Mouse (Mus musculus) lung, embryonic 16.5 days (tissue): ENCODE data around the gene Gm6583. TPM values are rescaled to one million over a fixed set of nuclear protein-coding genes. Genes with fewer than 3 reads are reported as not detected.
A peak's percentile ranks its signal among the peaks of the same experiment; 100 is the strongest.

Experiments used
- ATAC-seq: fragments of 200-750 bp; cut with Nextera tagmentation; 2 replicates; pipeline ENCODE4 v1.8.0; 2017; ENCODE audit warnings: low read depth, mild to moderate bottlenecking, moderate library complexity
- H3K27ac ChIP-seq: fragments of 300-500 bp; sonication (generic); 2 replicates; pipeline ENCODE4 v1.5.1; 2014; ENCODE audit warnings: mild to moderate bottlenecking, control low read depth, low read length
- H3K27me3 ChIP-seq: fragments of 300-500 bp; sonication (generic); 2 replicates; pipeline ENCODE4 v1.6.1; 2014; ENCODE audit warnings: low read depth, low read length, mixed read lengths; ENCODE audit not compliant: control insufficient read depth, insufficient read depth
- H3K36me3 ChIP-seq: fragments of 300-500 bp; sonication (generic); 2 replicates; pipeline ENCODE4 v1.6.1; 2014; ENCODE audit warnings: low read length; ENCODE audit not compliant: control insufficient read depth, insufficient read depth
- H3K4me1 ChIP-seq: fragments of 300-500 bp; sonication (generic); replicated peaks from 2 replicates; pipeline ENCODE4 v1.6.1; 2014; ENCODE audit warnings: low read length, mixed read lengths; ENCODE audit not compliant: control insufficient read depth, insufficient read depth
- H3K4me2 ChIP-seq: fragments of 300-500 bp; sonication (generic); 2 replicates; pipeline ENCODE4 v1.6.1; 2014; ENCODE audit warnings: low read depth, low read length, control low read depth
- H3K4me3 ChIP-seq: fragments of 300-500 bp; sonication (generic); 2 replicates; pipeline ENCODE4 v1.5.1; 2014; ENCODE audit warnings: mild to moderate bottlenecking, low read length, control low read depth
- H3K9ac ChIP-seq: fragments of 300-500 bp; sonication (generic); 2 replicates; pipeline ENCODE4 v1.6.1; 2014; ENCODE audit warnings: low read length, control low read depth
- H3K9me3 ChIP-seq: fragments of 300-500 bp; sonication (generic); 2 replicates; pipeline ENCODE4 v1.6.1; 2016; ENCODE audit warnings: low read length; ENCODE audit not compliant: control insufficient read depth
- WGBS: fragments of 180-500 bp; shearing (Covaris S2); extraction: QIAGEN DNeasy Blood & Tissue Kit; methylation state at CpG from one replicate; pipeline ENCODE4 v1.1.7; 2014; 5-methylcytosine and 5-hydroxymethylcytosine counted together
- polyA plus RNA-seq: library from polyadenylated mRNA; unstranded; fragments of >200 nt; fragmentation: Nextera tagmentation; extraction: Ambion mirVana; gene quantifications from 2 replicates; pipeline ENCODE4 v1.2.1, GENCODE M21; 2015

The Gm6583 gene
- polyA plus RNA-seq, 1 experiment from 2014 or later: 0.15 TPM

DNA sequence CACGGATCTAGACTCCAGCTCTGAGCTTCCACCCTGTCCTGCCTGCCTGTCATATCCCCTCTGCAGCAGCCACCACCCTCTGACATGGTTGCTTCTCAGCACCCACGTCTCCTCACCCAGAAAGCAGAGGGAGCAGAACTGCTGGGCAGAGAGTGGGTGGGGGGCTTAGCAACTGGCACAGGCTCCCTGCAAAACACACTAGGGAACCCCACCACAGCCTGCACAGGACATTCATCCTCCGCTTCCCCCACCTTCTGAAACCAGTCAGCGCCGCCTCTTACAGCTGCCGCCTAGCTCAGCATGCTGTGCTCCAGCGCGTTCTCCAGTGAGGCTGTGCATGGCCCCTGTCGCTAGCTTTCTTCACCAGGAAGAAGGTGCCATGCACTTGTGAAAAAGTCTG is 33.5 kb upstream of the Gm6583 start:
- H3K27ac ChIP-seq: no peak overlapping the region
- H3K27me3 ChIP-seq: peaks cover 23% of the 10 kb centered on the region
- ATAC-seq: no peak
- no peak overlapping the region for H3K4me2 ChIP-seq
- WGBS: 77% methylated on average over 9 of the region's 9 CpGs
- H3K4me1 ChIP-seq: no peaks in the 10 kb centered on the region
- H3K4me3 ChIP-seq: no peak overlapping the region
- no peak overlapping the region for H3K9ac ChIP-seq
- H3K9me3 ChIP-seq: no peaks in the 10 kb centered on the region
- no peaks in the 10 kb centered on the region for H3K36me3 ChIP-seq

DNA sequence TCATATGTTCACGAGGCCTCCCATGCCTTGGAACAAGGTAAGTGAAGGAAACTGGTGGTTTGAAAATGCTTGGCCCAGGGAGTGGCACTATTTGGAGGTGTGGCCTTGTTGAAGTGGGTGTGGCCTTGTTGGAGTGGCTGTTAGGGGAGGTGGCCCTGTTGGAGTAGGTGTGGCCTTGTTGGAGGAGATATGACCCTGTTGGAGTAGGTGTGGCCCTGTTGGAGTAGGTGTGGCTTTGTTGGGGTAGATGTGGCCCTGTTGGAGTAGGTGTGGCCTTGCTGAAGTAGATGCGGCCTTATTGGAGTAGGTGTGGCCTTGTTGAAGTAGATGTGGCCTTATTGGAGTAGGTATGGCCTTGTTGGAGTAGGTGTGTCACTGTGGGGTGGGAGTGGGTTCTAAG is 30.1 kb upstream of the Gm6583 start:
- Histone ChIP-seq H3K36me3 (no peaks in the 10 kb centered on the region), H3K27me3 (no peaks in the 10 kb centered on the region), H3K4me1 (peaks cover 3% of the 10 kb centered on the region; the same call in 1 of the 2 replicates), H3K4me3 (no peak overlapping the region), H3K9me3 (no peaks in the 10 kb centered on the region), H3K4me2 (no peak overlapping the region), H3K27ac (no peak overlapping the region), H3K9ac (no peak overlapping the region)
- 63% methylated on average over 2 of the region's 2 CpGs for WGBS
- ATAC-seq: no peak

DNA sequence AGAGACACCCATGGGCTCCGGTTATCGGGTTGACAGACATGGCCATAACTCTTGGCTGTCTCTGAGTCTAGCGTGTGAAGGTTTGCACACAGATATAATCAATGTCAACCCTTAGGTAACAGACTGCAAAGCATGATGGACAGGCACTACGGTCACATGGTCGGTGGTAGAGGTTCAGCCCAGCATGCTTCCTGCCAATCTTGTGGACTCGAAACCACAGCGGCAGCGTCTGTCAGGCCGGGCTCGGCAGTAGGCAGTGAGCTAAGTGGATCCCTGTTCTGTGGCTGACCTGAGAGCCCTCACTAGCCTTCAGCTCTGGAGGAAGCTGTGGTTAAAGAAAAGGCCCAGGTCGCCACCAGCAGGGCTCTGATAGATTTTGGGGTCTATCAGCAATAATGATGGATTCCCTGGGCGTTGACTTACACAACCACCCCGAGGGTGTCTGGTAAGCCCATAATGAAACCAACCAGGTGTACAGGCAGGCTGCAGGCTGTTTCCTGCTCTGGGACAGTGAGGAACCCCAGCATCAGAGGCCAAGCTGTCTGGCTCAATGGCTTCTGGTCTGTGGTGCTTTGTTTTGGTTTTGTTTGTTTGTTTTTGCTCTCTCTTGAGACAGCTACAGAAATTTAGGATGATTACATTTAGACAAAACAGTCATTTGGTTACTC is 29.1 kb upstream of the Gm6583 start:
- no peak overlapping the region for H3K27ac ChIP-seq
- H3K9ac ChIP-seq: no peak overlapping the region
- H3K36me3 ChIP-seq: no peaks in the 10 kb centered on the region
- WGBS: 82% methylated on average over 13 of the region's 13 CpGs
- H3K4me2 ChIP-seq: no peak overlapping the region
- ATAC-seq: no peak
- peaks cover 3% of the 10 kb centered on the region; the same call in 1 of the 2 replicates for H3K4me1 ChIP-seq
- no peaks in the 10 kb centered on the region for H3K9me3 ChIP-seq
- H3K27me3 ChIP-seq: no peaks in the 10 kb centered on the region
- H3K4me3 ChIP-seq: no peak overlapping the region

DNA sequence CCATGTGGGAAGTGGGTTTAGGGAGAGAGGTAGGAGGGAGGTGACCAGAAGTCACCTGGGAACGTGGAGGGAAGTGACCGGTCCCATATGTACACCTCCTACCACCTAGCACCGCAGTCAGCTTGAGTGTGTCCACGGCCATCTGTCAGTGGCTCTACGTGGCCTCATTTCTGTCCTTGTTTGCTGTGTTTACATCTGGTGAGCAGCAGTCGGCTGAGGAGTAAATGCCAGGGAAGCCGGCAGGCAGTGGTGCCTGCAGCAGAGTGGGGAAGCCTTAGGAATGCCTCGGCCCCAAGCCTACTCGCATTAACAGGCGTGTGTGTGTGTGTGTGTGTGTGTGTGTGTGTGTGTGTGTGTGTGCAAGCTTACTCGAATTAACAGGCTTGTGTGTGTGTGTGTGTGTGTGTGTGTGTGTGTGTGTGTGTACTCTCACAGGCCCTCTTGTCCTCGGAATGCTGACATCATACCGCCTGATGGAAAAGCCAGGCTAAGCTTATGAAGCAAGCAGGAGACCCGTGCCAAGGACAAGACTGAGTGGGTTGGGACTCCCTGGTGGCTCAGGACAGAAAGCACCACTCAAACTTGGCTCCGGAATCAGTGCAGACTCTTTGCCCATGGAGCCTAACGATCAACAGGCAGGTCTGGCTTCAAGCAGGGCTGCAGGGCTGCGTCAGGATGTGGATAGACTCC is 27.0 kb upstream of the Gm6583 start:
- H3K4me1 ChIP-seq: peaks cover 3% of the 10 kb centered on the region; the same call in 1 of the 2 replicates
- 0 out of 2 replicates have a peak, but pooled peaks cover 2% of the 10 kb centered on the region for H3K36me3 ChIP-seq
- H3K9ac ChIP-seq: no peak overlapping the region
- H3K9me3 ChIP-seq: no peaks in the 10 kb centered on the region
- ATAC-seq: peak; percentile 74
- H3K4me3 ChIP-seq: no peak overlapping the region
- no peaks in the 10 kb centered on the region for H3K27me3 ChIP-seq
- peak overlapping the region; percentile 24; the same call in 1 of the 2 replicates for H3K27ac ChIP-seq
- WGBS: 39% methylated on average over 16 of the region's 17 CpGs
- no peak overlapping the region for H3K4me2 ChIP-seq

DNA sequence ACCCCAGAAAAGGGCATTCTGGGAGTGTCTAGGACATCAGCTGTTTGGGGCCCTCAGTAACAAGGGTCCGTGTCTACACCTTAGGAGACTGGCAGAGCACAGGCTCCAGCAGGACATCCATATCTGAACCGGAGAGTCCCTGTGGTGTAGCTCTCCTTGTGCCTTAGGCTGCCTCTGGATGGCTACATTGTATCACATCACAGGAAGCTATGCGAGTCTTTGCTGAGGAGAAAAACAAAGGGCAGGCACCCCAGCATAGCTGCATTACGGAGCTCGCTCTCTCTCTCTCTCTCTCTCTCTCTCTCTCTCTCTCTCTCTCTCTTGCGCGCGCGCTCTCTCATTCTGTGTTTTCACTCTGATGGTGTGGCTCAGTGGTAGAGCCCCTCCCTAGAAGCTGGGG is 26.2 kb upstream of the Gm6583 start:
- Histone ChIP-seq H3K36me3 (0 out of 2 replicates have a peak, but pooled peaks cover 2% of the 10 kb centered on the region), H3K9me3 (no peaks in the 10 kb centered on the region), H3K4me3 (no peak overlapping the region), H3K4me1 (peaks cover 3% of the 10 kb centered on the region; the same call in 1 of the 2 replicates), H3K9ac (no peak overlapping the region), H3K4me2 (no peak overlapping the region), H3K27me3 (no peaks in the 10 kb centered on the region), H3K27ac (no peak overlapping the region)
- WGBS: 68% methylated on average over 9 of the region's 9 CpGs
- no peak for ATAC-seq

DNA sequence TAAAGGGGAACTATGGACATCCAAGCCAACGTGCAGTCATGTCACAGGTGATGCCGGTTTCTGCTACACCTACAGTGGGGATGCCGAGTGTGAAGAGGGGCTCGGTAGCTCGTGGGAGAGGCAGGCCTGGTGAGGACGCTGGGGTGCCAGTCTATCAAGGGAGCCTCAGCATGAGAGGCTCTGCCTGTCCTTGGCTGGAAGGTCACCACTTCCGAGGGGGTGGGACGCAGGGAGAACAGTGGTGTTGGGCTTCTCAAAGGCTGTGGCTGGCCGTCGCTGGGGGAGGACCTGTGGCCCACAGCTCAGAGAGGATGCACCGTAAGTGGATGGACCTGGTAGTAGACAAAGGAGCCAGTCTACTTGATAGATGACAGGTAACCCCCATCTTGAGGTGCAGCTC is 25.3 kb upstream of the Gm6583 start:
- no peak for ATAC-seq
- H3K27ac ChIP-seq: no peak overlapping the region
- no peak overlapping the region for H3K4me3 ChIP-seq
- no peaks in the 10 kb centered on the region for H3K27me3 ChIP-seq
- H3K4me1 ChIP-seq: peaks cover 3% of the 10 kb centered on the region; the same call in 1 of the 2 replicates
- H3K9ac ChIP-seq: no peak overlapping the region
- 0 out of 2 replicates have a peak, but pooled peaks cover 2% of the 10 kb centered on the region for H3K36me3 ChIP-seq
- no peaks in the 10 kb centered on the region for H3K9me3 ChIP-seq
- 79% methylated on average over 11 of the region's 11 CpGs for WGBS
- H3K4me2 ChIP-seq: no peak overlapping the region

DNA sequence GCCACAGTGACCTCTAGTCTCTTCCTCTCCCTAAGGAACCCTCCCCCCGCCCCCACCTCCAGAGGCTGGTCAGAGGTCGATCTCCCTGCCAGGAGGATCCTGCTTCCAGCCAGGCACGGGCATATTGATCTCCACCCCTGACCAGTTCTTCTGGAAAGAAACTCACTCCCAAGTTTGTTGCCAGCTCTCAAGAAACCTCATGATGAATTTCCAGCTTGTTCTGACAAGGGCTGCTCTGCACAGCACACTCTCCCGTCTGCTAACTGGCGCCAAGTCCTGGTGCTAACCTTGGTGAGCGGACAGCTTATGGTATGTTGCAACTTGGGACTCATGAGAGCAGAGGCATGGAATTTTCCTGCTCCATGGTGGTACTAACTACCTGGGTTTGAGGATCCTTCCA is 22.9 kb upstream of the Gm6583 start:
- Histone ChIP-seq H3K9ac (no peak overlapping the region), H3K36me3 (peaks cover 2% of the 10 kb centered on the region; the same call in 1 of the 2 replicates), H3K9me3 (no peaks in the 10 kb centered on the region), H3K27ac (no peak overlapping the region), H3K27me3 (no peaks in the 10 kb centered on the region), H3K4me3 (no peak overlapping the region), H3K4me2 (no peak overlapping the region), H3K4me1 (peaks cover 3% of the 10 kb centered on the region; the same call in 1 of the 2 replicates)
- WGBS: 70% methylated on average over 6 of the region's 6 CpGs
- no peak for ATAC-seq

DNA sequence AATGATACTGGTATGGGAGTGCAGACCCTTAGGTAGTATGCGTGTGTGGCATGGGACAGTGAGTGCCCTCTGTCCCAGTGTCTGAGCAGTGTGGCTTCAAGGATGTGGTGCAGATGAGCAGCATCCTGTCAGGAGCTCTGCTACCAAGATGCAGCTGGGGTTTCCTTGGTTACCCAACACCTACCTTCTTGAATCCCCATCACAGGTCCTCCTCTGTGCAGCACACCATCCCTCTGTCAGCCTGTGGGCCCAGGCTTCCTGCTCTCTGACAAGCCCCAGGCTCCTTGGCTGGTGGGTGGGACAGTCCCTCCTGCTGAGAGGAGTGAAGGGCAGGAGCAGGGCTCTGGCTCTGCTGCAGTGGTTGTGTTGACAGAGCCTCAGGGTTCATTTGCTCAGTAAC is 21.5 kb upstream of the Gm6583 start:
- Histone ChIP-seq H3K4me1 (peaks cover 1% of the 10 kb centered on the region; the same call in 1 of the 2 replicates), H3K4me2 (no peak overlapping the region), H3K27ac (no peak overlapping the region), H3K4me3 (no peak overlapping the region), H3K9me3 (no peaks in the 10 kb centered on the region), H3K27me3 (no peaks in the 10 kb centered on the region), H3K36me3 (peaks cover 2% of the 10 kb centered on the region; the same call in 1 of the 2 replicates), H3K9ac (no peak overlapping the region)
- WGBS: 96% methylated on average over 1 of the region's 1 CpGs
- no peak for ATAC-seq

DNA sequence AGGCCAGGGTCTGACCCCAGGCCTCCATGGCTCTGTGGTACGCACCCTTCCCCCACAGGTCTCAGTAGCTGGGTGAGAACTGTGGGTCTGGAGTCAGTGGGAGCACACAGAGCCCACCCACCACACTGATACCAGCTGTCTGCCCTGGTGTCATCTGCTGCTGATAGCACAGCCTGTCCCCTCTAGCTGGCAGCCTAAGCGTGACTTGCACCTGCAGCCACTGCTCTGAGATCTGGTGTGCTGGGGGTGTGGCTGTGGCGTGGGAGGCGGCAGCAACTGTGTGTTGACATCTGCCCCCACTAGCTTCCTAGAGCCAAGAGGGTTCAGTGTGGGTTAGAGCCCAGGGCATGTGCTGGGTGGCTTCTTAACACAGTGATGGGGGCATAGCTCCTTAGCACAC is 20.3 kb upstream of the Gm6583 start:
- no peak for ATAC-seq
- WGBS: 84% methylated on average over 4 of the region's 4 CpGs
- Histone ChIP-seq H3K27ac (no peak overlapping the region), H3K9me3 (no peaks in the 10 kb centered on the region), H3K36me3 (peaks cover 8% of the 10 kb centered on the region), H3K4me3 (no peak overlapping the region), H3K4me2 (no peak overlapping the region), H3K9ac (no peak overlapping the region), H3K27me3 (no peaks in the 10 kb centered on the region), H3K4me1 (no peaks in the 10 kb centered on the region)
